Mouse (Mus musculus) layer of hippocampus, adult 9-11 months (tissue): ENCODE results near the gene Sdc3.

ENCODE experiments used
- DNase-seq: peaks from one replicate; pipeline ENCODE4 v3.0.0; 2022

Sdc3 gene

GRCm38 (mm10) chr4:130828851-130829673 is 36.7 kb downstream of the Sdc3 start:
- DNase-seq = no peak

GRCm38 (mm10) chr4:130834122-130834521 is 41.8 kb downstream of the Sdc3 start:
- no peak for DNase-seq

GRCm38 (mm10) chr4:130835550-130835949 is 43.2 kb downstream of the Sdc3 start:
- no peak for DNase-seq

GRCm38 (mm10) chr4:130836281-130837061 is 44.1 kb downstream of the Sdc3 start:
- DNase-seq = no peak

- DNase-seq = peak; percentile 51
Observed at GRCm38 (mm10) chr4:130838585-130838984, 46.2 kb downstream of the Sdc3 start.

GRCm38 (mm10) chr4:130841107-130841840 is 48.9 kb downstream of the Sdc3 start:
- no peak for DNase-seq

- no peak for DNase-seq
Observed at GRCm38 (mm10) chr4:130848814-130849213, 56.5 kb downstream of the Sdc3 start.

- DNase-seq = no peak
Observed at GRCm38 (mm10) chr4:130857661-130858060, 65.3 kb downstream of the Sdc3 start.

GRCm38 (mm10) chr4:130858880-130859279 is 66.5 kb downstream of the Sdc3 start:
- DNase-seq = no peak

GRCm38 (mm10) chr4:130859467-130859866 is 67.1 kb downstream of the Sdc3 start:
- no peak for DNase-seq

- no peak for DNase-seq
Observed at GRCm38 (mm10) chr4:130860902-130861652, 68.7 kb downstream of the Sdc3 start.

- peak; percentile 93 for DNase-seq
Observed at GRCm38 (mm10) chr4:130861653-130862208, 69.4 kb downstream of the Sdc3 start.

- DNase-seq = no peak
Observed at GRCm38 (mm10) chr4:130862538-130862937, 70.2 kb downstream of the Sdc3 start.

- no peak for DNase-seq
Observed at GRCm38 (mm10) chr4:130865460-130865859, 73.1 kb downstream of the Sdc3 start.

GRCm38 (mm10) chr4:130865901-130866371 is 73.6 kb downstream of the Sdc3 start:
- peak; percentile 88 for DNase-seq

GRCm38 (mm10) chr4:130867940-130868339 is 75.6 kb downstream of the Sdc3 start:
- DNase-seq = no peak

GRCm38 (mm10) chr4:130868803-130869202 is 76.5 kb downstream of the Sdc3 start:
- no peak for DNase-seq

GRCm38 (mm10) chr4:130872414-130872813 is 80.1 kb downstream of the Sdc3 start:
- no peak for DNase-seq

GRCm38 (mm10) chr4:130873440-130873839 is 81.1 kb downstream of the Sdc3 start:
- DNase-seq = no peak

GRCm38 (mm10) chr4:130874601-130875000 is 82.3 kb downstream of the Sdc3 start:
- DNase-seq = no peak
